Mouse (Mus musculus): ENCODE results near the gene Nfkbid. TPM values are rescaled to one million over a fixed set of nuclear protein-coding genes. Genes with fewer than 3 reads are reported as not detected.
A peak's percentile ranks its signal among the peaks of the same experiment; 100 is the strongest.

The Nfkbid gene
- polyA plus RNA-seq, 1 experiment, result 2.3 TPM

GRCm38 (mm10) chr7:30430191-30430590, 8.7 kb downstream of the Nfkbid start:
- no peak for TF ChIP-seq POLR2A (IDR thresholded peaks at IDR 0.05; ENCODE audit: borderline replicate concordance, extremely low read depth, insufficient read depth, insufficient read length, poor library complexity, severe bottlenecking)
- TF ChIP-seq CTCF (IDR thresholded peaks at IDR 0.05; ENCODE audit: borderline replicate concordance, extremely low read depth, insufficient read depth, insufficient read length), result no peak
- DNase-seq (ENCODE audit: low read depth), result no peak

GRCm38 (mm10) chr7:30431793-30432192, 10.3 kb downstream of the Nfkbid start:
- peak; percentile 90 for DNase-seq (ENCODE audit: low read depth)
- no peak for TF ChIP-seq POLR2A (IDR thresholded peaks at IDR 0.05; ENCODE audit: borderline replicate concordance, extremely low read depth, insufficient read depth, insufficient read length, poor library complexity, severe bottlenecking)
- peak; percentile 71; the same call in 1 of the 2 replicates for TF ChIP-seq CTCF (IDR thresholded peaks at IDR 0.05; ENCODE audit: borderline replicate concordance, extremely low read depth, insufficient read depth, insufficient read length)

DNA sequence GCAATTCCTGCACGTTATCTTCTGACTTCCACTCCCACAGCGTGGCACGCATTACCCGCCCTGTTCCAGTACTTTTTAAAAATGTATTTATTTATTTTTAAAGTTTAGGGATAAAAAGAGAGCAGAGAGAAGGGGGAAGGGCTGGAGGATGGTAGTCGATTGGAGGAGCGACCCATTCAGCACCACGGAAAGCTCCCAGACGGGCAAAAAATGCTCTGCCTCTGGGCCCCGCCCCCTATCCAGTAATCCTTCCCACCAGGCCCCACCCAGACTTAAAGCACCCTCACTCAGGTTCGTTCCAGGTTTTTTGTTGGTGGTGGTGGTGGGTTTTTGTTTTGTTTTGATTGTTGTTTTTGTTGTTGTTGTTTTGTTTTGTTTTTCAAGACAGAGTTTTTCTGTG, 12.7 kb downstream of the Nfkbid start:
- TF ChIP-seq POLR2A (IDR thresholded peaks at IDR 0.05; ENCODE audit: borderline replicate concordance, extremely low read depth, insufficient read depth, insufficient read length, poor library complexity, severe bottlenecking) (no peak), CTCF (IDR thresholded peaks at IDR 0.05; ENCODE audit: borderline replicate concordance, extremely low read depth, insufficient read depth, insufficient read length) (no peak)
- no peak for DNase-seq (ENCODE audit: low read depth)

DNA sequence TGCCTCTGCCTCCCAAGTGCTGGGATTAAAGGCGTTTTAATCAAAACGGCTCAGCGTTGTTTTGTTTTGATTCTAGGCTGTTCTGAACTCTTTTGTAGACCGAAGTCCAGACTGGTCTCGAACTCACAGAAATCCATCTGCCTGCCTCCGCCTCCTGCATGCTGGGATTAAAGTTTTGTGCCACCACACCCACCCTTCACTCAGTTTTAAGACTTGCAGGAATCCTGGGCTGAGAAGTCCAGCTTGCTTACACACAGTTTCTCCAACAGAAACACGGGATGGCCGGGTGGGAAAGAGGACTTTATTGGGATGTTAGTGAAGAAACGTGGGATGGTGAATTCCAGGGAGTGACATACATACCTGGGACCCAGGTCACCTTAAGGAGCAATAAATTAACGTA, 13.2 kb downstream of the Nfkbid start:
- TF ChIP-seq POLR2A (IDR thresholded peaks at IDR 0.05; ENCODE audit: borderline replicate concordance, extremely low read depth, insufficient read depth, insufficient read length, poor library complexity, severe bottlenecking) (no peak), CTCF (IDR thresholded peaks at IDR 0.05; ENCODE audit: borderline replicate concordance, extremely low read depth, insufficient read depth, insufficient read length) (no peak)

GRCm38 (mm10) chr7:30435156-30435555, 13.6 kb downstream of the Nfkbid start:
- DNase-seq (ENCODE audit: low read depth), result no peak
- TF ChIP-seq CTCF (IDR thresholded peaks at IDR 0.05; ENCODE audit: borderline replicate concordance, extremely low read depth, insufficient read depth, insufficient read length), result no peak
- TF ChIP-seq POLR2A (IDR thresholded peaks at IDR 0.05; ENCODE audit: borderline replicate concordance, extremely low read depth, insufficient read depth, insufficient read length, poor library complexity, severe bottlenecking), result no peak

More for the DNA sequence above, 13.2 kb downstream of the Nfkbid start:
- DNase-seq (ENCODE audit: low read depth), result no peak

- no peak for TF ChIP-seq POLR2A (IDR thresholded peaks at IDR 0.05; ENCODE audit: borderline replicate concordance, extremely low read depth, insufficient read depth, insufficient read length, poor library complexity, severe bottlenecking)
- TF ChIP-seq CTCF (IDR thresholded peaks at IDR 0.05; ENCODE audit: borderline replicate concordance, extremely low read depth, insufficient read depth, insufficient read length), result no peak
- DNase-seq (ENCODE audit: low read depth), result no peak
Observed at GRCm38 (mm10) chr7:30436879-30437278, 15.3 kb downstream of the Nfkbid start.

DNA sequence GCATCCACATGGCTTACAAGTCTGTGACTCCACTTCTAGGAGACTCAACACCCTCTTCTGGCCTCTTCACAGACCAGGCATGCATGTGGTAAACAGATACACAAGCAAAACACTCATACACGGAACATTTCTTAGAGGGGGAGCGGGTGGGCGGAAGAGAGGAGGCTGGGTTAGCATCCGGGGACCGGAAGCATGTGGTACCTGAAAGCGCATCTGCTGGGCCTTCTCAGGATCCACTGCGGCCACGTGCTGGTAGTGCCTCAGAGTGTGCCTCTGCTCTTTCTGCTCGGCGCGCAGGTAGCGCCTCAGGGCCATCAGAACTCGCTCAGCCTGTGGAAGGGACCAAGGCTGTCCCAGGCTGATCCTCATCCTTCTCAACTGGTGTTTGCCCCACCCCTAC, 18.2 kb downstream of the Nfkbid start:
- TF ChIP-seq CTCF (IDR thresholded peaks at IDR 0.05; ENCODE audit: borderline replicate concordance, extremely low read depth, insufficient read depth, insufficient read length), result no peak
- no peak for TF ChIP-seq POLR2A (IDR thresholded peaks at IDR 0.05; ENCODE audit: borderline replicate concordance, extremely low read depth, insufficient read depth, insufficient read length, poor library complexity, severe bottlenecking)
- no peak for DNase-seq (ENCODE audit: low read depth)

DNA sequence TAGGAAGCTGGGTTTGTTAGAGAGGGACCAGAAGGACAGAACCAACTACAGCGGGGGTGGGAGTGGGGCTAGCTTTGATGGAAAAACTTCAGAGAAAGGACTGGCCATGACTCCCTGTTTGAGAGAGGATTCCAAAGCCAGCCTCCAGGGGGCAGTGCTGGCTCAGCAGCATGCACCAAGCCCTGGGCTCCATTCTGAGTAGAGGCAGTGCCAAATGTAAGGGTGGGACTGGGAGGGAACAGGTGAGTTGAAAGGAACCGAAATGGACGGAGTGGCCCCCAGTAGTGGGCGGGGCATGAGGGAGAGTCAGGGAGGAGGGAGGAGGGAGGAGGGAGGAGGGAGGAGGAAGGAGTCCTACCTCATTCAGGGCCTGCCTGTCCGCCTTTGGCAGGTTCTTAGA, 19.2 kb downstream of the Nfkbid start:
- DNase-seq (ENCODE audit: low read depth), result peak; percentile 71
- peak; percentile 92 for TF ChIP-seq CTCF (IDR thresholded peaks at IDR 0.05; ENCODE audit: borderline replicate concordance, extremely low read depth, insufficient read depth, insufficient read length)
- no peak for TF ChIP-seq POLR2A (IDR thresholded peaks at IDR 0.05; ENCODE audit: borderline replicate concordance, extremely low read depth, insufficient read depth, insufficient read length, poor library complexity, severe bottlenecking)

- peak; percentile 61 for DNase-seq (ENCODE audit: low read depth)
- TF ChIP-seq CTCF (IDR thresholded peaks at IDR 0.05; ENCODE audit: borderline replicate concordance, extremely low read depth, insufficient read depth, insufficient read length) (no peak), POLR2A (IDR thresholded peaks at IDR 0.05; ENCODE audit: borderline replicate concordance, extremely low read depth, insufficient read depth, insufficient read length, poor library complexity, severe bottlenecking) (no peak)
Observed at GRCm38 (mm10) chr7:30443696-30444095, 22.2 kb downstream of the Nfkbid start.

DNA sequence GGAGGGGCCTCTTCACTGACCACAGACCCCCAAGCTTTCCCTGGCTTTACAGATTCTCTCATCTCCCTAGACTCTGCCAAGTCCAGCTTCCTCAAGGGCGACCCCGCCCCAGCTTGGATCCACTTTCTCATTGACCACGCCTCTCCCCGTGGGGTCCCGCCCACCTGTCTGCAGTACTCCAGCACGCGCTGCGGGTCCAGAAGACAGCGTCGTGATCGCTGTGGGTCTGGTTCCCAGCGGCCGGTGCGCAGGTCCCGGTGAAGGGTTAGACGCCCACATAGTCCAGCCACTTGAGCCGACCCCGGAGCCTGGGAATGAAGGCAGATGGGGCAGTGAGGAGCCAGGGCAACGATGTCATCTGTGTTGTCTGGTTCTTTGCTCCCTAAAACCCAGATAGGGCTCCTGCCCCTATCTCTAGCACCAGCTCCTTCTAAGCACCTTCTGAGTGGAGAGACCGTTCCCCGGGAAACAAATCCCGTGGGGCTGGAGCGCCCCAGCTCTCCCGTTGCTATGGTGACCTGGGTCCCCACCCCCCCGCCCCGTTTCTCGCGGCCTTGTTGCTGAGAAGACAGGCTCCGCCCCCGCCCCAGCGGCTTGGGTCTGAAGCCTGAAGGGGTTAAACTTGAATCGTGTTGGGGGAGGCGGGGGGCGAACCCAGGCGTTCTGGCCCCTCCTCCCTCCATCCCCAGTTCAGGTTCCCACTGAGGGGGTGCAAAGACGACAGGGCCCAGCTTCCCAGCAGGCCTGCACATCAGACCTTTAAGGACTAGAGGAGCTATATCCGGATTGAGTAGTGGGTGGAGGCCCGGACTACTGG, 22.8 kb downstream of the Nfkbid start:
- TF ChIP-seq CTCF (IDR thresholded peaks at IDR 0.05; ENCODE audit: borderline replicate concordance, extremely low read depth, insufficient read depth, insufficient read length), result no peak
- peak; percentile 96 for DNase-seq (ENCODE audit: low read depth)

GRCm38 (mm10) chr7:30444971-30445751, 23.6 kb downstream of the Nfkbid start, which contains the start of gene Aplp1:
Gene Aplp1, minus strand, starts transcription at chr7:30445535.
- TF ChIP-seq CTCF (IDR thresholded peaks at IDR 0.05; ENCODE audit: borderline replicate concordance, extremely low read depth, insufficient read depth, insufficient read length) (no peak), POLR2A (IDR thresholded peaks at IDR 0.05; ENCODE audit: borderline replicate concordance, extremely low read depth, insufficient read depth, insufficient read length, poor library complexity, severe bottlenecking) (peak; percentile 69; the same call in 1 of the 2 replicates)

More at GRCm38 (mm10) chr7:30444971-30445751, 23.6 kb downstream of the Nfkbid start, which contains the start of gene Aplp1:
- peak; percentile 87 for DNase-seq (ENCODE audit: low read depth)
